Mouse (Mus musculus): Measurements from ENCODE around the gene Kcnn3.

Gene Kcnn3

DNA sequence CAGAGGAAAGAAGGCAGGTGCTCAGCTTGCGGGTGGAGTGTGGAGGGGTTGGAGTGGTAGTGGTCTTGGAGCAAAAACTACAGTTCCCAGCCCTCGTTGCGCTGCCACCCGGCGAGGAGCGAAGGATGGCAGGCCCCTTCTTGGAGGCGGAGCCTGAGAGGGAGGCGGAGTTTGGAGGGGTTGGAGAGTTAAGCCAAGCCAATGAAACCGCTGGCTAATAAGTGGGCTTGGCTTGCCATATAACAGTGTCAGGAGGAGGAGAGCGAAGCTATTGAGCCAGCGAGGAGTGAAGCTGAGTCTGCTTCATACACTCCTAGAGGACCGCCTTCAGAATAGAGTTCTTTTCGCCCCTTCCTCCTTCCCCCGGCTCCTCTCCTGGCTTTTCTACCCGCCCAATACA lies at the start of gene Kcnn3:
Gene Kcnn3, plus strand, starts transcription at position 271 of the 400 bp plus-strand sequence.
- peak; percentile 89 to 91 for DNase-seq

DNA sequence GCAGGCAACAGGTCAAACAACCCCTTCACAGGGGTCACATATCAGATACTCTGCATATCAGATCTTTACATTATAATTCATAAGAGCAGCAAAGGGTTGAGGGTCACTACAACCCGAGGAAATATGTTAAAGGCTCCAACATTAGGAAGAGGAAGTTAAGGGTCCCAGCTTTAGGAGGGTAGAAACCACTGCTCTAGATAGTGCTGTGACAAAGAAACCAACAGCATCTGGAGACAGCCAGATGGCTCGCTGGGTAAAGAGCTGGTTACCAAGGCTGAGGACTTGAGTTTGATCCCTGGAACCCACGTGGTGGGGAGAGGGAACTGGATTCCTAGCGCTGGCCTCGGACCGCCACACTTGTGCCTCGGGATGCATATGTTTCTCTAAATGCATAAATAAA lies 47.7 kb upstream of the Kcnn3 start:
- DNase-seq, result no peak

DNA sequence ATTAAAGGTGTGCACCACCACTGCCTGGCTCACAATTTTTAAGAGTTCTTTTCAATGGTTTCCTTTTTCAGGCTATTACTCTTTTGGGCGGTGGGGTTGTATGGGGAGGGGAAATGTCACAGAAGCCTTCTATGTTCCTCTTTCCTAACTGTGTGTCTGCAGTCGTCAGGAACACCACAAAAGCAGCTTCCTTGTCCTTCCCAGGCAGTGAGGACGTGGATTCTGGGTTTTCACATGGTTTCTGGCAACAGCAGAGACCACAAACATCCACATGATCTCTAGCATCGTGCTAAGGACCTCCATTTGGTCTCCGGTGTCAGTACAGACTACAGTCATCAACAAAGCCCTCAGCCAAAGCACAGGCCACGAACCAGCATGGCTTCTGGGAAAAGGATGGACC lies 46.1 kb upstream of the Kcnn3 start:
- no peak for DNase-seq

DNA sequence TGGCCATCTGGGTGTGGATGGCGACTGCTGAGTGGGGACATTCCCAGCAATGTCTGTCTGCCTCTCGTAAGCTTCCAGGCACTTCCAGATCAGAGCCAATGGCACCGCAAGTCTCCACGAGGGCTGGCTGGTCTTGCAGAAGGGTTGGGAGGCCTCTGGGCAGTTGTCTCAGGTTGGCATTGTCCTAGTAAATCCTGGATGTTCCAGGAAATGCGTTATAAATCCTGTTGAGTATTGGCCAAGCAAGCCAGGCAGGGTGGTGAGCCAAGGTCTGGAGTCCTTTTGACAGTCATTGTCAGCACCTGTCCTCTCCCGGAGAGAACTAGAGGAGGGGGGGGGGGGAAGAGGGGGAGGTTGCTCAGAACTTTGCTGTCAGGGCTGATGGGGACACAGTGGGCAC lies 40.9 kb upstream of the Kcnn3 start:
- no peak for DNase-seq

DNA sequence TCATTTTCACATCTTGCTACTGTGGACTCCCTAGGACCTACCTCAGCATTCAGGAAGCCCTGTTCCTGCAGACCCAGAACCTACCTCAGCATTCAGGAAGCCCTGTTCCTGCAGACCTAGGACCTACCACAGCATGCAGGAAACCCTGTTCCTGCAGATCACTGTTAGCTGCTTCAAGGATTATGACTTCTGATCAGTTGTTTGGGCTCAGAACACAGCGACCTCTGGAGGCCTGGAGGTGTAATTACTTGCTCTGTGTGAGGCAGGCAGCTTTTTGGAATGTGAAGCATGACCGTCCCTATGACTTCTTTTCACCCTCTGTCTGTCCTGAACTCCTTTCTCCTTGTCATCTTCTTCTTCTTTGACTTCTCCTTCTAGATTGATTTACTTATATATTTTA lies 38.5 kb upstream of the Kcnn3 start:
- DNase-seq, result no peak

DNA sequence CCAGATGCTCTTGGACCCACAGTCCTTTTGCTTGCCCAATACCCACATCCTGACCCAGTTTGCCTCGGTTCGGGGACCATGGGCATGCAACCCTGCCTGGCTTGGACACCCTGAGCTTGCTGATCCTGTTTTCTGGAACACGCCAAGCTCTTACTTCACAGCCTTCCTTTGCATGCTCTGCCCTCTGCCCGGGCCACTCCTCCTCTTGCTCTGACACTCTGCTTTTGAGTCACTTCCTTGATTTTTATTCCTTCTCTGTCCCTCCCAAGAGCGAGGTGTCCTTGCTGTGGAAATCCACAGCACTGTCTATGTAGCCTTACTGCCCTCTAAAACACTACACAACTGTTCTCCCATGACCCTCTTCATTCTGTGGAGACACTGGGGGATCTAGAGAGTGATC lies 37.7 kb upstream of the Kcnn3 start:
- DNase-seq, result no peak

DNA sequence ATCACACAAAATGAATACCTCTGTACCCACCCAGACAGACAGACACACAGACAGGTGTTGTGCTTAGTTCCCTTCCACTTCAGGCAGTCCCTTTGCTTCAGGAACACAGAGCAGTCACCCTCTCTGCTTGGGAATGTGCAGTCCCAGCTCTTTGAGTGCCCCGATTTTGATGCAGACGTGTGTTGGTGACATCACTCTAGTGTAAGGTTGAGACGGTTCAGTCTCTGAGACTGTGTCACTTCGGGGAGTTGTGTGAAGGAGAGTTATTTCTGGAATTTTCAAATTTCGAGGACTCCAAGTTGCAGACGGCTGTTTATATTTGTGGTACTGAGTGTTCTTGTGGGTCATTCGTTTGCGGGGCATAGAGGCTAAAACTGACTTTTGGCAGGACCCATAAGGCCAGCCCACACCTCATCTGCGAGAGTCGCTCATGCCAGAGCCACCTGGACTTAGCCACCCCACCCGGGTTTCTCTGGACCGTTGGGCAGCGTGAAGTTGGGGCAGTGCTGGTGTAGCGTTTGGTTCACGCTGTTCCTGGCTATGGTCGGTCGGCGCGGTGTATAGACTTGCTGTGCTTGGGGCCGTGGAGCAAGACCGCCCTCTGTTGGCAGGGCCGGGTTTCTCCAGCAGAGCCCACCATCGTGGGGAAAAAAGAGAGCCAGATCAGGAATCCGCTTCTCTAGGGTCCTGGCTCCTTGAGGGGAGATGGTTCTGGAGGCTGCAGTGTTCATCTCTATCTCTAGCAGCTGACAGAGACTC lies 35.0 kb upstream of the Kcnn3 start:
- peak; percentile 76 to 81 for DNase-seq

DNA sequence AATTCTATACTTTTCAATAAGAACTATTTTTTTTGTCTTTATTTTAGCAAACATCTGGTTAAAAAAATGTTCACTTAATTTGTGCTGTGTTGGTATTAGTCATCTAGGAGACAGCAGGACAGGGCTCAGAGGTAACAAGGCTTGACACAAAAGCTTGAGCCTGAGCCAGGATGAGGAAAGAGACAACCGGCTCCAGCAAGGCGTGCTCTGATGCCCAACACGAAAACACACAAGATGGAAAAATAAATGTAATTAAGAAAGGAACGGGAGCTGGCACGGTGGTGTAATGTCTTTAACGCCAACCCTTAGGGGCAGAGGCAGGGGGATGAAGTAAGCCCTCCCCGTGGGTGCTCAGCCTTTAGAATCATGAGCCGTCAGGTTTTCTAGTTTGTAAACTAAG lies 33.9 kb upstream of the Kcnn3 start:
- no peak for DNase-seq

DNA sequence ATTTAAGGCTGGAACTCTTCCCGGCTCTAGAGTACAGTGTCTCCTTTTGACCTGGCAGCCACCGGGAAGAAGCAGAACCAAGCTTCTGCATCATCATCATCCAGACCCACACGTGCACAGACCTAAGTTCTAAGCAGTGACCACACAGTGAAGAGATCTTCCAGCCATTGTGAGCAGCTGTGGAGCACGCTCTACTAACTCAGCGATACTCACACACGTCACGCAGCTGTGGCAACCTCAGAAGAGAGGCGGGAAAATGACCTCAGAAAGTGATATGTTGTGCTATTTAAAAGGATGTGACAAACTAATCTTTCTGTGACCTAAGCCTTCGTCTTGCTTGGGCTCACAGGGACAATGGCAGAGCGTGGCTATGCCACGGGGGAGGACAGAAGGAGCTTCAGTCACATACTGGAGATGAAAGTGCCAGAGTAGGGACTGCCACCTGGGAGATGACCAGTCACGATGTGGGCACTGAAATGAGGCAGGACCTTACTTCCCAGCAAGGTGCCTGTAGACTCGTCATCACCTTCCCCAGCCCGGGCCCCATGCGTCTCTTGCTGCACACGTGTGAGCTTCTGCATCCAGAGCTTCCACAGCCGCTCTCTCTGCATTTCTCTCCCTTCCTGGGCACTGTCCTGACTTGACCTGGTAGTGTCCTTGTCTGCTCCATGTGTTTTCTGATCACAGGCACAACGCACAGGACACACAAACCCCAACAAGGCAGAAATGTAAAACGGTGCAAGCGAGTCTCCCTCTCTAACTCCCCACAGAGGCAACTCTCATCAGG lies 32.9 kb upstream of the Kcnn3 start:
- DNase-seq, result no peak

DNA sequence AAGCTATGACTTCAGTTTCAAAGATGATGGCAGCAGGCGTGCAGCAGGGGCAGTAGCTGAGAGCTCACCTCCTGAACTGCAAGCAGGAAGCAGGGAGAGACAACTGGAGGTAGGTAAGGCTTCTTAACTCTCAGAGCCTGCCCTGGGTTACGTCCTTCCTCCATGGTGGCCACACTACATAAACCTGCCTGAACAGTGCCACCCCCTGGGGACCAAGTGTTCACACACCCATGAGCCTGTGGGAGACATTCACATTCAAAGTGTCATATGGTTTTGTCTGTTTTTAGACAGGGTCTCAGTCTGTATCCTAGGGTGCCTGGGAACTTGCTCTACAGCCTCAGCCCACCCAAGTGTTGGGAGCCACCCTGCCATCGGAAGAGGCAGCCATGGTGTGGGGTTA lies 29.2 kb upstream of the Kcnn3 start:
- DNase-seq, result no peak

DNA sequence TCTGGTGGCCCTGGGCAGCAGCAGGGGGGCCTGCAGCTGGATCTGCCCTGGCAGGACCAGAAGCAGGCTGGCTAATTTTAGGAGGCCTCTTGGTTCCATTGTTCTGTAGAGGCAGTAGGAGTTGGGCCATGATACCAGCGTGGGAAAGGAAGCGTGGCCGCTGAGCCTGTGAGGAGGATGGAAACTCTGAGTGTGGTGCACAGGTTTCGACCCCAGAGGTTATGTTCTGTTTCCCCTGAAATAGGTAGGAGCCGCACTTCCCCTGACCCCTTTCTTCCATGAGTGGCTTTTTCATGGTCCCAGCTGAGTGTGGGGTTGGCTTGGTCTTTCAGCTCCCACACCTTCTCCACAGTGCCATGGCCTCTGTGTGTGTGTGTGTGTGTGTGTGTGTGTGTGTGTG lies 28.4 kb upstream of the Kcnn3 start:
- DNase-seq, result no peak

DNA sequence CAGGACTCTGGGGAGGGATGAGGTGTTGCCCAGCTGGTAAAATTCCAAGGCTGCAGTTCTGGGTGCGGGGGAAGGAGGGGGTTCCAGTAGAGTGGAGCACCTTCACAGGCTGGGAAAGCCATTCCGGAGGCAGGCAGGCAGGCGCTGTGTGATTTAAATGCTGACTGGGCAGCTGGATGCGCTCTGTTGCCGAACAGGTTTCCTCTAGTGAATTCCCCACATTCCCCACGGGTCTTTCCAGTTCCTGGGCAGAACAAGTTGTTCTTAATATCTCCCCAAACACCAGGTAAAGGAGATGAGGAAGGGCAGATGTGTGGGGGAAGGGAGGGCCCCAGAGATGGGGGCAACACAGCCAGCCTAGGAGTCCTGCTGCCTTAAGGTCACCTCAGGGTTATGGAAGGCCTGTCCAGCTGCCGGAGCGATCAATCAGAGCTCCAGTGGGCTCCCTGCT lies 27.2 kb upstream of the Kcnn3 start:
- DNase-seq, result peak; percentile 52 to 63

DNA sequence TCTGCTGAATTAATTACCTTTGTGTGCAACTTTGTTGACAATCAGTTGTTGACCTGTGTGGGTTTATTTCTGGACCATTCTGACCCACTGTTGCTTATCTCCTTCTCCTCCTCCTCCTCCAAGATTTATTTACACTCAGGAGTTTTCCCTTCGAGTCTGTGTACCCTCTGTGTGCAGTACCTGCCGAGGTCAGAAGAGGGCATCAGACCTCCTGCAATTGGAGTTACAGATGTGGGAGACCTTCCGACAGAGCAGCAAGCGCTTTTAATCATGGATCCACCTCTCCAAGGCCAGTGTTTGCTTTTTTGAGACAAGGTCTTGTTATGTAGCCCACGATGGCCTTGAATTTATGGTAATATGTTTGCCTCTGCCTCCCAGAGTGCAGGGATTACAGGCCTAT lies 25.3 kb upstream of the Kcnn3 start:
- no peak for DNase-seq

DNA sequence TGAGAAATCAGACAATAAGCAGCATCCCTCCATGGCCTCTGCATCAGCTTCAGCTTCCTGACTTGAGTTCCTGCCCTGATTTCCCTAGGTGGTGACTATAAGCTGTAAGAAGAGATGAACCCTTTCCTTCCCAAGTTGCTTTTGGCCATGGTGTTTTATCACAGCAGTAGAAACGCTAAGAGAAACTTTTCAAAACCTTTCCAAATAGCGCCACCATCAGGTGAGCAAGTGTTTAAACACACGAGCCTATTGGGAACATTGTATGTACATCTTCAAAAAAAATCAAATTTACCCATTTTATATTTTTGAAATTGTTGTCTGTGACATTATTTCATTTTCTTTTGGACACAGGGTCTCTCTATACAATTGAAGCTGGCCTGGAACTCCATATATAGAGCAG lies 23.6 kb upstream of the Kcnn3 start:
- DNase-seq, result no peak

DNA sequence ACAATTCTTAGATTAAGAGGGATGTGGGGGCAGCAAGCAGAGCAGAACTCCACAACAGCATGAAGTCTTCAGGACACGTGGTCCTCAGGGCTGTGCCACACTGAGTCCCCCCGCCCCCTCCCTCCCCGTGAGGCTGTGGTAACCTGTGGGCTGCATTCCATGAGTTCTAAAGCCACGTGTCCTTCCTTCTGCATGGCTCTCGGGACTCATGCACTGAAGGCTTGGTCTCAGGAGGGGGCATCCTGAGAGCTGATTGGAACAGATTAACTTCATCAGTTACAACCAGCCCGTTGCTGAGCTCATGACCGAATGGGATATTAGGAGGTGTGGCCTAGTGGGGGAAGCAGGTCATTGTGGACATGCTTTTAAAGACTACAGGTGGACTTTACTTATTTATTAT lies 20.3 kb upstream of the Kcnn3 start:
- no peak for DNase-seq

DNA sequence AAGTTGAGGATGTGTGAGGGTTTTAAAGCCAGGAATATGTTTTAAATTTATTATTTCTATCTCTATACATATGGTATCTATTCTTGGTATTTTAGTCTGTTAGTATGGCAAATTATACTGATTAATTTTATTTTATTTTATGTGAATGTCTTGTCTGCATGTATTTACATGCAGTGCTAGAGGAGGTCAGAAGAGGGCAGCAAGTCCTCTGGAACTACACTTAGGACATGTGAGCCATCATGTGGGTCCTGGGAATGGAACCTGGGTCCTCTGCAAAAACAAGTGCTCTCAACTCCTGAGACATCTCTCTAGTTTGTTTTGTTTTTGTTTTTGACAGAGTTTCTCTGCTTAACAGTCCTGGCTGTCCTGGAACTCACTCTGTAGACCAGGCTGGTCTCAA lies 18.5 kb upstream of the Kcnn3 start:
- no peak for DNase-seq

DNA sequence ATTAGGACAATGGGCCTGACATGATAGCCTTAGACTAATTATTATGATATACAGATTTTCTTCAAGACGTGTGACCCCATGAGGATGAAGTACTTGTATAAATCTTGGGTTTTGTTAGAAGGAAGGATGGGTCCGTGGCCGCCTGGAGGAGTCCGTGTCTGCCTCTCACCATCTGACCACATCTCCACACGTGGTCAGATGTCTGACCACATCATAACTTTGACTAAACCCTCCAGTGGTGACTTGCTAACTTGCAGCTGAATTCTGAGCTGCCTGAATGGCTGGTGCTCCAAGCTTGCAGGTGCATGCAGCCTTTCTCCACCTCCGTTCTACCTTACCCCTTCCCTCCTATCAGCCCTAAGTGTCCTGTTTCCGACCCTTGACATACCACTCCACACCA lies 17.4 kb upstream of the Kcnn3 start:
- no peak for DNase-seq

DNA sequence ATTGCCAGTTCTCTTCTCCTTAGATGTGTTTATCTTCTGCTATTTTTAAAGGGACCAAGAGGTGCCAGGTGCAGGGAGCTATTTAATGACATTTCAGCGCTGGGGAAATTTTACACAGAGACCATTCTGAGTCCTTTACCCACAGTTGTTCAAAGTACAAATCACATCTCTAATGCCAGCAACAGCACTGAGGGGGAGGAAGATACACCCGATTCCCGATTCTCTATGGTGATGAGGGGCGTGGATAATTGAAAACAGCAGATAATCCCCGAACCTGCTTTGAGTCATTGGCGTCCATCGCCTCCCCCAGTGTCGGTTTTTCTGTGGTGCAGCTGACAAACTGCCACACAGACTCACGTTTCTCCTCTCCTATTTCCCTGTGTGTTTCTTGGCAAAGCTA lies 11.9 kb upstream of the Kcnn3 start:
- no peak for DNase-seq

DNA sequence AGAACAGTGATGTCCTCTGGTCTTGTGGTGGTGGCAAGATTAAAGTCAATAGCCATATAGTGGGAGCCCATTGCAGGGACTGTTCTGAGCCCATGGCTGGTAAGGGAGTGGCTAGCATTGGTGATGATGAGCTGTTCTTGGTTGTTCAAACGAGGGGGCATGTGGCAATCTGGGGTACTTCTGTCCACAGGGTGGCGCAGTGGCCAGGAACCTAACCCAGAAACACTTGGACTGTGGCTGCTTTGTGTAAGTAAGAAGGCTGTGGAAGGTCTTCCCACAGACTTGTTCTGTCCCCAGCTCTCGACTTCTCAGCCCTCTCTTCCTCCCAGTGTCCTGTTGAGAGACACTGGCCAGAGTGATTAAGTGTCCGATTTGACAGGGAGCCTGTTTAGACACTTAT lies 9.0 kb upstream of the Kcnn3 start:
- peak; percentile 27 to 41 for DNase-seq

DNA sequence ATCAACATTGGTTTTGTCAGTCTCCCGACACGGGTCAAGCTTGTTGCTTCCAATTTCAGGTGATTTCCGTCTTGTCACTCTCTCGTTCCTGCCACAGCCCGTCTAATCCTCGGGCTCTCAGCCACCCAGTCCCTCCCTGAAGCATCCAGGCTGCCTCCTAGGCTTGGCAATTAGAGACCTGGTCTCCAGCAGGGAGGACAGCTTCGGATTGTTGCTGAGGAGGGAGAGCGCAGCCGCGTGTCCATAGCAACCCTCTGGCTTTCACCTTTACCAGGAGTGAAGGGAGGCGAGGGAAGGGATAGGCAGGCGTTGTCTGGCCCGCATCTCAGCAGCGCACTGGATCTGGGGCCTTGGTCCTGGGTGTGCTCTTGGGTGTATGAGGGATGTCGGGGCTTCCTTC lies 8.6 kb upstream of the Kcnn3 start:
- no peak for DNase-seq

DNA sequence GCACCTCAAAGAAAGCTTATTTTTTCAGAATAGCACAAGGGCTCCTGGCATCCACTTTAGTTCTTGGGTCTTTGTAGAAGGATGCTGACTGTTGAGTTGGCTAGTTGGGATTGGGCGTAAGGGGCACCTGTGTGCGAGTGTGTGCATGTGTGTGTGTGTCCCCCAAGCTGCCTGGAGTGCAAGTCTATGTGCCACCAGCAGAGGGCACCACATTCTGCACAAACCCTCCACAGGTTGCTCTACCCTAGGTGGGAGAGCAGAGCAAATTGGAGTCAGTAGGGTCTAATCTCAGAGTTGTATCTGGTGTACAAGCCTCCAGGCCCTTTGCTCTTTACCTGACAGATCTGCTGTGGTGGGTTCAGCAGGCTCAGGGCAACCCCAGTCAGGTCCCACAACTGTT lies 7.7 kb upstream of the Kcnn3 start:
- DNase-seq, result no peak

DNA sequence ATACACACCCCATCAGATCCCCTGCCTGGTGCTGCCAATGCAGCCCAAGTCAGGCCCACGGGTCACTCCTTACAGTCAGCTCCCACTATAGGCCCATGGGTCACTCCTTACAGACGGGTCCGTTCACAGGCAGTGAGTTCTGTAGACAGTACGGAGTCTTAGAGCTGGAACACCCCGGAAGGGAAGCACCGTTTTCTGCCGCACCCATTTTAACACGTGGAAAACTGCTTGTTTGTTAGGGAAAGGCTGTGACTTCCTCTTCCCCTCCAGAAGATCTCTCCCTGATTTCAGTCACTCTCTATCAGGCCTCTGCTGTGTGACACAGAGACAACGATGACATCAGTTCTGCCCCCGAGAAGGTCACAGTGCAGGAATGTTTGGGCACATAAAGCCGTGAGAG lies 4.5 kb upstream of the Kcnn3 start:
- no peak for DNase-seq

DNA sequence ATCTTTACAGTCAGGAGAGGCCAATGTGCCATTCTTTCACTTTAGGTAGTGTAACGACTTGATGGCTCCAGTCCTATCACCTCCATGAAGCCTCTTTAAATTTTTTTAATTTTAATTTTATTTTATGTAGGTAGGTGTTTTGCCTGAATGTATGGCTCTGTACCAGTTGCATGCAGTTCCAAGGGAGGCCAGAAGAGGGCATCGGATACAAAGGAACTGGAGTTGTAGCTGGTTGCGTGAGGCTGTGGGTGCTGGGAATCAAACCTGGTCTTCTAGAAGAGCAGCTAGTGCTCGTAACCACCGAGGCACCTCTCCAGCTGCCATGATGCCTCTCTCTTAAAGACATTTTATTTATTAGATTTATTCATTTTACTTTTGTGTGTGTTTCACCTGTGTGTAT lies 3.6 kb upstream of the Kcnn3 start:
- DNase-seq, result no peak

Data from lung, adult 18-20 months (tissue).